Mouse (Mus musculus) ovary, postnatal 10 days (tissue): Measurements from ENCODE around the gene Farp1.

Source experiments
- DNase-seq: peaks from one replicate; pipeline ENCODE4 v3.0.0; 2022; ENCODE audit warnings: low spot score

Gene Farp1

DNA sequence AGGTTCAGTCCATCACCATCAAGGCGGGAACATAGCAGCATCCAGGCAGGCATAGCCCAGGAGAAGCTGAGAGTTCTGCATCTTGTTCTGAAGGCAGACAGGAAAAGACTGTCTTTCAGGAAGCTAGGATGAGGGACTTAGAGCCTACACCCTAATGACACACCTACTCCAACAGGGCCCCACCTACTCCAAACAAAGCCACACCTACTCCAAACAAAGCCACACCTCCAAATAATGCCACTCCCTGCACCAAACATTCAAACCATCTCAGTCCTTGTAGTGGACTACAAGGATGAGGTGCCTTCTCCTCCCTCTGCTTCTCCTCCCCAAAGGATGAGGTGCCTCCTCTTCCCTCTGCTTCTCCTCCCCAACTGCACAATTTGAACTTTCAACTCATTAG, 23.5 kb downstream of the Farp1 start:
- no peak for DNase-seq

DNA sequence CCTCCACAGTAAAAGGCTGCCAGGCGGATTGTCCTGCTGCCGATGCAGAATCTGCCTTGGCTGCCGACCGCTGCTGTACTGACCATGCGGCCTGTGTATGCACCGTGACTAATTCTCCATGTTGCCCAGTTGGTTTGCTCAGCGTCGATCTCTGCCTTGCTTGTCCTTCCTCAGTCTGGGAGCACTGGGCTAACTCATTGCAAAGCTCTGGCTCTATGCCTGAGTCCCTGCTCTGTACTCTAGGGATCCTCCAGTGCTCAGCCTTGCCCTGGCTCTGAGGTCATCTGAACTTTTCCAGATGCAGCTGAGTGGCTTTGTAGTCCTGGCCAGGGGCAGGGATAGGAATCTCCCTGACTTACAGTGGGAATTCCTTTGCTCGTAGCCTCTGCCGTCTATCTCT, 24.3 kb downstream of the Farp1 start:
- no peak for DNase-seq

DNA sequence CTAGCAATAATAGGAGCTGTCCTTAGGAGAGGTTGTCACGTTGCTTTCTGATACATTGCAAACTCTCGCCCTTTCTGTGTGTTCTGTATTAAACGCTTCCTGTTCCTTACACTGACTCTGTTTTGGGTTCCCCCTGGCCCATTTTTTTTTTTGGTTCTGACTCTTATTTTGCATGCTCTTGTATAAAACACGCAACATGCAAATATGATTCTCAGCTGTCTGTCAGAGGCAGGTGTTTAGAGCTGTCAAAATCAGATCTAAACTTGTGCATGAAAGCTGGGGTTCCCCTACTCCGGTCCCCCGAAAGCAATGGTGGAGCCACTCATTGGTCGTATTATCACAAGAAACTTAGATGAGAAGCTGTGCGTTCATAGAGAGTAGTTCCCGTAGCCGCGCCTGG, 25.5 kb downstream of the Farp1 start:
- no peak for DNase-seq

DNA sequence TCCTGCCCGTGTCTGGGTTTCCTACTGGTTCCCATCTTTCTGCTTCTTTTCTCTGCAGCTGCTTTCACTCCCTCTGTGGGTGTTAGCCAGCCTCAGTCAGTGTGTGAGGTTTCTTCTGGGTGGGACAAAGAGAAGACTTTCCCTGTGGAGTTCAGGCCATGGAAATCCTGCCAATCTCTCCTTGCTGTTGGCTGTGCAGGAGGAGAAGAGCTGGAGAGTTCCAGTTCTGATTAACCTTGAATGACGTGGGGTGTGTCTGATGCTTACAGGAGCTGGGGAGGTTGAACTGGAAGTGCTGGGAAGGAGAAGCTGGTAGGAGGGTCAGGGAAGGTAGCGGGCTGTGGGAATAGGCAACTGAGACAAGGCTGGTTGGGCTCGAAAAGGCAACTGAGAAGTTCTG, 26.7 kb downstream of the Farp1 start:
- DNase-seq = no peak

DNA sequence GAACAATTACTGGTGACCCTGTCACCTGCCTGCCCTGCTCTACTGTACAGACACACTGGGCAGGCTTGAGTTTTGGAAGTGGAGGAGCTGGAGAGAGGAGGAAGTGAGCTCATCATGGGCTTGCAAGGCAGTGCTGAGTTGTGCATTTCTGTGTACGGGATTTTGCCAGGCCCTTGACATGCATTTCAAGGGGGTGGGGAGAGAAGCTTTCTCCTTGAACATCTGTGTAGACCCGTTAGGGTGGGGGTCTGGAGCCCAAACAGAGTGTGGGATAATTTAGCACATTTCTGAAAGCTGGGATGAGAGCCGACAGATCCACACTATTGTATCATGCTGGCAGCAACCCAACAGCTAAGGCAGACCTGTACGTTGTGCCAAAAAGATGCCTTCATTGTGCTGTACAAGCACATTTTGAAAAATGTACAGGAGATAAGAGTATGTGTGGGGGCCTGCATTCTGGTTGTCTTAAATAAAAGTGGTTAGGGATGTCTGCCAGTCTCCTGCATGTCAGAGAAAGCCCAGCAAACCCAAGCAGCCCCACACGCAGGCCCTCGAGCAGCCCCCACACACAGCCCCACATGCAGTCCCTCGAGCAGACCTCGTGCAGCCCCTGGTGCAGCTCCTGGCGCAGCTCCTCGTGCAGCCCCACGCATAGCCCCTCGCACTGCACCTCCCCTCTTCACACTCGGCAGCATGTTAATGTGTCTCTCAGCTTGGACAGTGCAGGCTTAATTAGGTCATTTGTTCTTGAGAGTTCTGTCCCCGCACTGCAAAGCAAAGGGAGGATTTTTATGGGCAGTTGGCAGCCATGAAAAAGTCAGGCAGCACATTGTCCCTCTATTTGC, 27.5 kb downstream of the Farp1 start:
- peak; percentile 21 for DNase-seq

DNA sequence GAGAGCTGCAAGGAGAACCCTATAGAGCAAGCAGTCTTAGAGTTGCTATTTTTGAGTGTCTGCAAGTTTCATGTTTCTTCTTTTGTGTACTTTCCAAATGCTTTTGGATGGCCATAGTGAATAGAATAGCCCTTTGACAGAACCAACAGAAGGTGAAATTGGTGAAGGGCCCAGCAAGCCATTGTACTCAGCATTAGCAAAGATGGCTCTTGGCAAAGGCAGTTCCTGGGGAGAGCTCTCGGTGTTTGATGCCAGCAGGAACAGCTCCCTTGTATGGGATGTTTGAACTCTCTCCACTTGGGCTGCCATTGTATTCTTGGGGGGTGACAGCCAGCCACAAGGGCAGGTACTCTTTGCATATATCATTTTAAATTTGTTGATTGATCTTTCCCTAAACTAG, 29.7 kb downstream of the Farp1 start:
- no peak for DNase-seq

DNA sequence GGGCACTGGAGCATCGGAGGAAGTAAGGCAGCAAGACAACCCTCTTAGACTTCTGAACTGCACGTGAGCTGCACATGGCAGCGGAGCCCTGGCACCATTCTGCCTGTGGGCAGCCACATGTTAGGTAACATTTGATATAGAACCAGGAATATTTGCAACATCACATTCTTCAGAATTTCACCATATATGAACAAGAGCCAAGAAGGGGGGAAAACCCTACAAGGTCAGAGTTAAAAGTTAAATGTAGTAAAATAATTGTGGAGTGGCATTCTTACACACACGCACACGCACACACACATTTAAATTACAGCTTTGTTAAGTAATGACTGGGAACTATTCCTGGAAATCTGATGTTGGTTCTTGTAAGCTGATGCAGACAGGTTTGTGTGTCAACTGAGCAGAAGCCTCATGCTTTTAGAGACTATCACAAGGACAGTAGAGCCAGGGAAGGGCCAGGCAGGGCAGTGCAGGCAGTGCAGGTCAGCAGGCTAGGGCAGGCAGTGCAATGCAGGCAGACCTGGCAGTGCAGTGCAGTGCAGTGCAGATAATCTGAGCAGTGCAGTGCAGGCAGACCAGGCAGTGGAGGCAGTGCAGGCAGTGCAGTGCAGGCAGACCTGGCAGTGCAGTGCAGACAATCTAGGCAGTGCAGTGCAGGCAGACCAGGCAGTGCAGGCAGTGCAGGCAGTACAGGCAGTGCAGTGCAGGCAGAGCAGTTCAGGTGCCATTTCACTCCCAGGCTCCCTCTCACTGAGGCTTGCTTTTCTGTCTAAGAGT, 38.3 kb downstream of the Farp1 start:
- no peak for DNase-seq

DNA sequence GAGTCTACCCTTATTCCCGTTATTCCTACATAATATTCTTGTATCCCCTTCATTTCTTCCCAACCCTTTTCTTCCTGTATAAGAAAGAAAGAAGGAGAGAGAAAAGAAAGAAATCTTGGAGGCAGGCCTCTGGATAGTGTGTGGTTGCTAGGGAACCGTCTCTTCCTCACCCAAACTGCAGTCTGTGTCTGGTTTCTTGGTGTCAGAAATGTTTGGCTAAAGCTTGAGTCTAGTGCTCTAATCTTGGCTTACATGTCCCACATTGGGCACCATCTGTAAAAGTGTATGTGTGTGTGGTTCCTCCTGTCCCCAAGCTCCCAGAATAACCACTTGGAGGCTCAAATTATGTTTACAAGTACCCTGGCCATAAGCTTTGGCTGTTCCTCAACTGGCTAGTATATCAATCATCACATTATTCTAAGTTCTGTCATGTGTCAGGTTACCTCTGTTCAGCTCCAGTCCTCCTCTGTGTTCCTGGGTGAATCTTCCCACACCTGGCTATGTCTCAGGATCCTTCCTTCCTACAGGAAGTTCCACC, 39.3 kb downstream of the Farp1 start:
- DNase-seq = no peak

DNA sequence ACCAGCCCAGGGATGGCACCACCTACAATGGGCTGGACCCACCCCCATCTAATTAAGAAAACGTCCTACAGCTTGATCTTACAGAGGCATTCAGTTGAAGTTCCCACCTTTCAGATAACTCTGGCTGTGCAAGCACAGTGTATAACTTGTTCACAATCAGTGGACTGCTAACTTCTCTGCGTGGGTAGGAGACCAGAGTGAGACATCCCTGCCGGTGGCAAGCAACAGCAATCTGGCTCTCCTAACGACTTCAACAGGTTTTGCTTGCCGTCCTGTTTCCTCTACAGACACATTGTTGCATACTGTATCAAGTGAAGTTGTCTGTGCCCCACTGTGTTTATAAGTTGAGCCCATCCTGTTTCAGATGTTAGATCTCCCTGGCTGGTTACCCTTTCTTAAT, 45.7 kb downstream of the Farp1 start:
- no peak for DNase-seq

DNA sequence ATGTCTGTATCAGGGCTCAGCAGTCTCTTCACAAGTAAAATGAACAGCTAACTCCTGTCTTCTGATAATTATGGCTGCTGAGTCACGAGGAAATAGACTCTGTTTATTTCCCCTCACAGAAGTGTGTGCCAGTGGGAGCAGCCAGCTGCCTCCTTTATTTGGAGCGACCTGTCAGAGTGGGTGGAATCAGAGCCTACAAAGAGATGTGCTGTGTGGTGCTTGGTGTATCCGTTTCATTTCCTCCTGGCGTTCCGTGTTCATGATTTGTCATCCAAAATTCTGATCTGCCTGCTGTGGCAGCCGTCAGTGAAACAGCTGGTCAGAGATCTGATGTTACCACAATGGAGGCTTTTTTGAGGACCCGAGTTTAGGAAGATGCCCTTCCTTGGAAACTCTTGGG, 47.3 kb downstream of the Farp1 start:
- DNase-seq = no peak

DNA sequence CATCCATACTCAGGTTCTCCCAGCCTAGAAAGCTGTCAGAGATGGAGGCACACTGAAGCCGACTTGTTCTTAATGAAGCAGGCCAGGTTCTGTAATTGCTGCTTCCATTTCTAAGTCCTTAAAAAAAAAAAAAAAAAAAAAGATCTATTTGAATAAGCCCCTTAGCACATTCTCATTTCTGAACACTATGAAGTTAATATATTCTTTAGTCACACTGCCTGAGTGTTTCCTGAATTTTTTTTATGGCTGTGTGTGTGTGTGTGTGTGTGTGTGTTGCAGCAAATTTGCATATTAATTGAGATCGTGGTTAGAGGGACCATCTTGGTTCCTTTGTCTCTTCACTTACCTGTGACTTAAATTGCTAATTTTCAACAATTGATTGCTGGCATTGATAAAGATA, 47.8 kb downstream of the Farp1 start:
- no peak for DNase-seq

DNA sequence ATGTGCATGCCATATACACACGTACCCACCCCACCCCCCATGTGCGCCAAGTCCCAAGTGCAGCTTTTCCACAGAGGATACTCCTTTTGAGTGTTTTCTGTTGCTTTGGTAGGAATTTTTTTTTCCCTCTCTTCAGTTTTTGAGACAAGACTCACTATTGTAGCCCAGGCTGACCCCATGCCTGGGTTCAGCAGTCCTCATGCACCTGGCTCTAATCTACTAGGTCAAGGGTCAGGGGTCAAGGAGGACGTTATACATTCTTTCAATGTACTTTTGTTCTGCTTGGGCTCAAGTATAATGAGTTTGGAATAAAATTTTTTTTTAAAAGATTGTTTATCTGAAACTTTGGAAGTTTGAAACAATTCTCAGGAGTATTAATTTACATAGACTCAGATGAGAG, 48.4 kb downstream of the Farp1 start:
- DNase-seq = no peak

DNA sequence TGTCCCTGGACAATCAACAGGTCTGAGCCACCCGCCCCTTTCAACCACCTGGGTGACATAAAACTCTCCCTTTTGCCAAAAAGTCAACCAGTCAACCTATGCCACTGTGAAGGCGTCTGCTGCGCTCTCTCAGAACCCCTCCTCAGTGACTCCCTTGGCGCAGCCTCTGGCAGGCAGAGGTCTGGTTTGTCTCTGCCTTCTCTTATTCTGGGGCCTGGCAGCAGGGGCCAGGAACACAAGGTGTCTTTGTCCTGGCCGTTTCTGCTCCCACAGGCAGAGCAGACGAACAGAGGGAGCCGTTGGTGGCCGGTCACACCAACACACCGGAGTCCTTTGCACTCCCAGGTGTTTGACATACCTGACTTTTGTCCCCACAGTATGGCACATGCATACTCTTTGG, 57.5 kb downstream of the Farp1 start:
- no peak for DNase-seq

DNA sequence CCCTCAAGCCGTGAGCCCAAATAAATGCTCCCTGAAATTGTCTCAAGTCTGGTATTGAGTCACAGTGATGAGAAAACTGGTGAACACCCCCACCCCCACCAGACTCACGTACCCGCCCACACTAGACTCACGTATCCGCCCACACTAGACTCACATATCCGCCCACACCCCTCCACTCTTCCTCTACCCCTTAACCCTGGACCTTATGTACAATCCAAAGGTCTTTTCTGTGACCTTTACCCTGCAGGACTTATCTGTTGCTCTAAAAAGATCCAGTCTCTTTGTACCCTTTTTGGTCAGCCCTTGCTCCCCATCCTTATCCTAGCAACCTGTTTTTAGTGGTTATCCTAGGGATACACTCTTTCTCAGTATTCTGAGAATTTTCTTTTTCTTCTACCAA, 58.9 kb downstream of the Farp1 start:
- DNase-seq = no peak

DNA sequence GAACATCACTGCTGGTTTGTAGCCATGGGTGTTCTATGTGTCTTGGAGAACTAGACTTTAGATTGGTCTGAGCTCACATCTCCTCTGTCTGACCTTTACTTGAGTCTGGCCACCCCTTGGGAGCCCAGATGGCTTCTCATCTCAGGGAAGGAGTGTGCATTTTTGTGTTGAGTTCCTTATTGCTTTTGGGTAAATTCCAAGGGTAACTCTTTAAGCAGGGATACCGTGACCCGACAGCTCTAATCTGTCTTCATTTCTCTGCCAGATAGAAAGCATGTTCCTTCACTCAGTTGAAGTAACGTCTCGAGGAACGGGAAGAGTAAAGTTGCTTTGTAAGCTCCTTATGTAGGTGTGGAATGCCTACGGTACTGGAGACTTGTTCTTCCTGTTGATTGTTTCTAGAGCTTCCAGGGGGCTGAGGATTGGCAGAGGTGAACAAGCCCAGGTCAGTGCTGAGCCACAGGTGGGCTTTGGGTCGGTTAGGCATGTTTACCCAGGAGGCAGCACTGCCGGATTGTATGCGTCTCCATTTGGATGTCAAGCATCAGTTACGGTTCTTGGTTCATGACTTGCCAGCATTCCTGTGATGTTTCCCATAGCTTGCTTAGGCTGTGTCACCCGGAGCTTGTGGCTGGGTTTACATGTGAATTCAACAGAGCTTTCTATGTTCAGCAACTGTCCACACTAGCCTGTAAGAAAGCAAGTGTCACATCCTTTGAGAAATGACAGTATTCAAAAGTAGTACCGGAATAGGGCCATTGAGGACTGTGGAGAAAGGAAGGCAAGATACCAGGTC, 62.8 kb downstream of the Farp1 start:
- DNase-seq = no peak

DNA sequence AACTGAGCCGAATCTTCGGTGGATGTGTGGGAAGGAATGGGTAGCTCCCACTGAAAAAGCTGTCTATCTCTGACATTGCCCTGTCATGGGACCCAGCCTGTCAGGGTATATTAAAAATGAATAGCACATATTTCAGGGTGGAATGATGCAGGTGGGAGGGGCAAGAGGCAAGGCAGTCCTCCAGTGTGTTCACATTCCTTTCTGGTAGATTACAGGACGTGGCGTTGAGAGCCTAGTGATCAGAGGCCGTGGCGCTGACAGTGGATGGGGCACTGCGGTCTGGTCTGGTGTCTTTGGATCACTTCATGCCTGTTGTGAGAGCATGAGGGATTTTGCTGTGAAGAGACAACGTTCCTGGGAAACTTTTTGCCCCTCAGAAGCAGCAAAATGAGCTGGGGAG, 64.1 kb downstream of the Farp1 start:
- DNase-seq = no peak

DNA sequence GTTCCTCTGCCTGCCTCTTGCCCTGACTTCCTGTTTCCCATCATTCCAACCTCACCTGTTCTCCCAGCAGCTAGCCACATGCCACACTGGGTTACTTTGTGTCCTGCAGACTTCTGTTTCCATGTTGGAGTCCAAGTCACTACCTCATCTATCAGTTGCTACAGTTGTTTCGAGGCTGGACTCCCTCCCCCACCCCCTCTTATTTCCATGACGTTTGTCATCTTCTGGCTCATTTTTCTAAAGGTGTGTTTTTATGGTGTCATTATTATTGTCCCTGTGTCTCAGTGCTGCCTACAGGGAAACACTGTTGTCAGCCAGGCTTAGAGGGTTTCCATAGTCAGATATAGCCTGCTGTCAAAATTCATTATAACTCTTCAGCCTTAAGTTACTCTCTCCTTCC, 64.9 kb downstream of the Farp1 start:
- DNase-seq = no peak

DNA sequence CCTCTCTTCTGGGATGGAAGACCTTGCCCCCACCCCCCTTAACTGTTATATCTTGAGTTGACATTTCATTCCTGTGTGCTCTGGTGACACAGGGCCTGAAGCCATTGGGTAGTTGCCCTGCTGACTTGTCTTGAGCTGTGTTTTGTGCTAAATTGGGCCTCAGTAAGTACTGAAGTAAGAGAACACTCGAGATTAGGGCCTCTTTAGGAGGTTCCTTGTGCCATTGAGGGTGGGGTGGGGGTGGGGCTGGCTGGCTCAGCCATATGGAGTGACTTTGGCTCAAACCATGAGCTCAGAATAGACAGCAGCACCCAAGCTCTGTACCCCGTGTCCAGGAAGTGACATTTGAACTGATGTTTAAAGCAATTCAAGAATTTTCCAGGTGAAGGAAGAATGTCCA, 65.8 kb downstream of the Farp1 start:
- no peak for DNase-seq

DNA sequence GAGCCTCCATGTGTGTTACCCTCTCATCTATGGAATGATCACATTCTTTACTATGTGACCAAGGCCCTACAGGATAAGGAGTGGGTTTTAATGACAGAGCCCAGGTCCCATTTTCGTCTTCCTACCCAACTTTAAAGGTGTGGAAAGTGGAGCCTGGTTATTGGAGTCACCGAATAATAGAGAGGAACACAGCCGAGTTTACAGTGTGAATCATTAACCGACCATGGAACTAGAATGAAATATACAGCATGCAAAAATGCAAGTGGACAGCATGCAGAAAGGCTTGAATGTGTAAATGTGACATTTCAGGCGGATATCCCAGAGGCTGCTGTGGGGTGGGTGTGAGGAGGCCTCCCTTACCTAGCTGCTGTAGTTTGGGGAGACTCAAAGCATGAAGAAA, 66.5 kb downstream of the Farp1 start:
- DNase-seq = no peak

DNA sequence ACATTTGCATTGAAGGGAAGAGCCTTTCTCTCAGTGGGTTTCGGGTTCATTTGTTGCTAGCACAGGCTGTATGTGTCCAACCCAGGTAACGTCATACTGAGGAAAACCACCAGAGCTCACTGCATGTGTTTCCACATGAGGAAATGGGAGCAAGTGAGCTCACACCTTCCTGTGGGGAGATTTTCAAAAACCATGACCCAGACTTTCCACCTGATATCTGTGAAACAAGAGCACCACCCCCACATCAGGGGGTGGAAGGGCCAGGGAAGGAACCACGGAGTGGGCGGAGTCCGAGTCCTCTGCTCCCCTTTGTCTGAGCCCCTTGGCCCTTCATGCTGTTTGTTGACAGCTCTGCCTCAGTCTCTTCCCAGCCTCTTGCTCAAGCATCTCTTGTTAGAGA, 67.6 kb downstream of the Farp1 start:
- no peak for DNase-seq

DNA sequence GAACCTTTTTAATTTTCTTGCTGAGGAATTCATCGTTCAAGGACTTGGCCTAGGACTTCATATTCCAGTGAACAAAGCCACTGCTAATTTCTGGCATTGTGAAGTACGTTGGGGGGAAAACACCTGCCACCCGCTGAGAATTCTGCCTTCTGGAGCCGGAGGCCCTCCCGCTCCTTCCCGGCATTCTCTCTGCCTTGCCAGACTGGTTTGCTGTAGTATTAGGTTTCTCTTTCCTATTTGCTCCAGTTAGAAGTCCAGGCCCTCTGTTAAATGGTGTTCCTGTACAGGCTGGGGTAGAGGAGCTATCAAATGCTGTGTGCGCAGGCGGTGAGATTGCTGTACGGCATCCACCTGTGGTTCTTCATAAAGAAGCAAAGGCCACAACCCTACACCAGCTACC, 68.5 kb downstream of the Farp1 start:
- no peak for DNase-seq

DNA sequence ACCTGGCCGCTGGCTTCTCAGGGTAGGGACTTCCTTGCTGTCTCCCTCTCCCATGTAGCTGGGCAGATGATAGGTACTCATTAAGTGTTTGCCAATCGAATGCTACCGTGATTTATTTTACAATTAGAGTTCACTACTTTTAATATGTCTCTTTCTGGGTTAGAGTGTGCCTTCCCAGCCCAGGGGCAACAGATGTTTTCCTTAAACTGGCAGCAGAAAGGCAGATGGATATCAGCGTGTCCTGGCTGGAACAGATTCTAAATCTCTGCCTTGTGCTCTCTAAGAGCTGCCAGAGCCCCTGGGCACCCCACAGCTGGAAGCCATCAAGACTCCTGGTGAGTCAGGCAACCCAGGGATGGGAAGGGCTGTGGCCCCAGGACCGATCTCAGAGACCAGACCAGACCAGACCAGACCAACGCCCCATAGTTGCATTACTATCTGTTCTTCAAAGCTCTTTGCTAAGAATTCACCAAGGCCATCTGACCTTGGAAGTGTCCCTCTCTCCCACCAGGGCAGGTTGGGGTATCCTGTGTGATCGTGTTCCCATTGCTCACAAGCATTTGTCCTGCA, 69.8 kb downstream of the Farp1 start:
- no peak for DNase-seq
